Mouse (Mus musculus) small intestine, adult 2 months (tissue): ENCODE measurements around the gene Nlrx1. TPM values are rescaled to one million over a fixed set of nuclear protein-coding genes. Genes with fewer than 3 reads are reported as not detected.

Experiments used
- H3K27ac ChIP-seq: fragments of 200-500 bp; 2 replicates; pipeline ENCODE4 v1.5.1; 2012; ENCODE audit warnings: low read depth, low read length, control low read depth, inconsistent platforms; ENCODE audit not compliant: insufficient read depth
- H3K27me3 ChIP-seq: fragments of 200-500 bp; 2 replicates; pipeline ENCODE4 v1.6.1; 2012; ENCODE audit warnings: mild to moderate bottlenecking, moderate library complexity, low read length, inconsistent platforms; ENCODE audit not compliant: control insufficient read depth, insufficient read depth
- H3K36me3 ChIP-seq: fragments of 200-500 bp; 2 replicates; pipeline ENCODE4 v1.6.1; 2012; ENCODE audit warnings: mild to moderate bottlenecking, low read length, control low read depth, inconsistent platforms; ENCODE audit not compliant: control insufficient read depth, insufficient read depth
- H3K4me1 ChIP-seq: fragments of 200-500 bp; 2 replicates; pipeline ENCODE4 v1.6.1; 2012; ENCODE audit warnings: low read length, inconsistent platforms, mixed read lengths; ENCODE audit not compliant: control insufficient read depth, insufficient read depth, insufficient read length
- H3K4me3 ChIP-seq: fragments of 200-500 bp; 2 replicates; pipeline ENCODE4 v1.5.1; 2012; ENCODE audit warnings: low read depth, mild to moderate bottlenecking, control low read depth, inconsistent platforms, low read length, moderate library complexity
- CTCF ChIP-seq: fragments of 200-500 bp; IDR thresholded peaks from 2 replicates; pipeline ENCODE4 v1.5.1; 2012; ENCODE audit warnings: low read depth, mild to moderate bottlenecking, control low read depth, inconsistent platforms, low read length, moderate library complexity, mixed read lengths; ENCODE audit not compliant: insufficient replicate concordance, insufficient read length; ENCODE audit errors: extremely low read depth
- POLR2A ChIP-seq: fragments of 200-500 bp; IDR thresholded peaks from 2 replicates; pipeline ENCODE4 v1.6.1; 2012; ENCODE audit warnings: low read depth, mild to moderate bottlenecking, control low read depth, inconsistent platforms, low read length, moderate library complexity
- WGBS: fragments of 180-500 bp; shearing (Covaris S2); methylation state at CpG from one replicate; pipeline ENCODE4 v1.1.7; 2018; 5-methylcytosine and 5-hydroxymethylcytosine counted together
- polyA plus RNA-seq: library from polyadenylated mRNA; depleted of rRNA; stranded (reverse); fragments of >200 nt; gene quantifications from 2 replicates; pipeline ENCODE4 v1.2.3, GENCODE M21; 2012

The Nlrx1 gene
- polyA plus RNA-seq, 1 experiment, result 7.5 TPM

DNA sequence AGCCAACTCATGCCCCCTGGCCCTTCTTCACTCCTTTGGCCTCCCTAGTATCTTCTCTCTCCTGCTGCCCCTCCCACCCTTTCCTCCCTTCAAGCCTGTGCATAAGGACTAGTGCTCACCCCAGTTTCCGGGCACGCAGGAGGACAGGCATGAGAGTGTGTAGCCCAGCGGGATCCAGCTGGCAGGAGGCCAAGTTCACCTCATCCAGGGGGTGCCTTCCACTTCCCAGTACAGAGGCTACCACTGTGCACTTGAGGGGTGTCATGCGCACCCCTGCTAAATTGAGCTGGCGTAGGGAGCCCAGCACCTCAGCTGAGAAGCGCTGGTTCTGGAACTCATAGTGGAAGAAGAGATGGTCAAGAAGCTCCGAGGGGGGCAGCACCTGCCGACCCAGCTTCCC is 12.2 kb downstream of the Nlrx1 start:
- WGBS, result 70% methylated on average over 8 of the region's 8 CpGs
- Histone ChIP-seq H3K4me3 (no peak overlapping the region), H3K4me1 (peaks cover 3% of the 10 kb centered on the region; the same call in 1 of the 2 replicates), H3K27ac (no peak overlapping the region), H3K27me3 (no peaks in the 10 kb centered on the region), H3K36me3 (peaks cover 2% of the 10 kb centered on the region; the same call in 1 of the 2 replicates)
- TF ChIP-seq POLR2A (no peak), CTCF (no peak)

DNA sequence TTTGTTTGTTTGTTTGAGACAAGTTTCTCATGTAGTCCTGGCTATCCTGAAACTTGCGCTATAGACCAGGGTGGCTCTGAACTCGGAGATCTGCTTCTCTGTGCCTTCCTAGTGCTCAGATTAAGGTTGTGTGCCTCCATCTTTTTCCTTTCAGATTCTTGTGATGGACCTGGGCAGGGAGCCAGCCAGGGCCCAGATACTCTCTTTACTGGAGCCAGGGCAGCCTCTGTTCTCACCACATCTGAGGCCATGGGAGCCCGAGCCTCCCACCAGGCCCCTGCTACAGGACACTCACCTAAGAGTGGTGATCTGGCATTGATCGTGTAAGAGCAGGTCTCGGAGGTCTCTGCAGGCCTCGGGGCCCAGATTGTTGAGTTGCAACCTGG is 13.3 kb downstream of the Nlrx1 start:
- WGBS, result 82% methylated on average over 6 of the region's 6 CpGs
- Histone ChIP-seq H3K27ac (no peak overlapping the region), H3K36me3 (peaks cover 3% of the 10 kb centered on the region; the same call in 1 of the 2 replicates), H3K27me3 (no peaks in the 10 kb centered on the region), H3K4me3 (no peak overlapping the region), H3K4me1 (peaks cover 8% of the 10 kb centered on the region)
- TF ChIP-seq CTCF, result no peak
- no peak for TF ChIP-seq POLR2A

DNA sequence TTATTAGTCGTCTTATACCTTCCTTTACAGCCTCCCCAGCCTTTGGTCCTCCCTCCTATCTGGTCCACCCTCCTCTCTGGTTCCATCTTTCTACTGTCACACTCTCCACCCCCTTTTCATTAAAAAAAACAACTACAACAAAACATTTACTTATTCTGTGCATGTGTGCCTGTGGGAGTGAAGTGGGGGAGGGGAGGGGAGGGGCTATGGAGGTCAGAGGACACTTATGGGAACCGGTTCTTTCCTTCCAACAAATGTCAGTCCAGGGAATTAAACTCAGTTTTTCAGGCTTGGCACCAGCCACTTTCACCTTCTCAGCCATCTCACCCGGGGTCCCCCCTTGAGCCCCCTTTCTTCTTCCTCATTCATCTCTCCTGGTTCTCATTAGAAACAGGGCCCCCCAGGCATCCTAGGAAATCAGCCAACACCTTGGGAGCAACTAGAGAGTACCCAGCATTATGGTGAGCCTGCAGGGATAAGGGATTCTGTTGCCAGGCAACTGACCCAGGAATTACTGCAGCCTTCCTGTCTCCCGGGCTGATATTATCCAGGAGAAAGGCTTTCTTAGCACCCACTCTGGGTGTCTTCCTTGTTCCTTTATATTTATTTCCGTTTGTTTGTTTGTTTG is 13.8 kb downstream of the Nlrx1 start:
- Histone ChIP-seq H3K27me3 (no peaks in the 10 kb centered on the region), H3K36me3 (peaks cover 4% of the 10 kb centered on the region; the same call in 1 of the 2 replicates), H3K4me3 (no peak overlapping the region), H3K27ac (no peak overlapping the region), H3K4me1 (peaks cover 13% of the 10 kb centered on the region)
- TF ChIP-seq CTCF (no peak), POLR2A (no peak)
- 50% methylated on average over 5 of the region's 5 CpGs for WGBS

DNA sequence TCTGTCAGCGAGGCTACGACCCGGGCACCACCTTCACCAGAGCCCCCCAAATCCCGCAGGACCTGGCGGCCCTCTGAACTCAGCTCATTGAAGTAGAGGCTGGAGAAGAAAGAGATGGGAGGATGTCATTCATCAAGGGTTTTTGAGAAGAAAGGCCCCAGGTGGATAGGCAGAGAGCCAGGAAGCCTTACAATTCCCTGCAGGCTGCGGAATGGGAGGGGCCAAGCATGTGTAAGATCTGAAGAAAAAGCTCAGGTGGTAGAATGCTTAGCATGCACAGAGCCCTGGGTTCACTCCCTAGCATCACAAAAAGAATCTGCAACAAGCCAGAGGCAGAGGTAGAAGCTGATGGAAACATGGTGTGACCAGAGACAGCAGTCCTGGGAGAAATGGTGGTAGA is 15.0 kb downstream of the Nlrx1 start:
- Histone ChIP-seq H3K27me3 (no peaks in the 10 kb centered on the region), H3K36me3 (peaks cover 12% of the 10 kb centered on the region; the same call in 1 of the 2 replicates)
- 92% methylated on average over 6 of the region's 6 CpGs for WGBS

DNA sequence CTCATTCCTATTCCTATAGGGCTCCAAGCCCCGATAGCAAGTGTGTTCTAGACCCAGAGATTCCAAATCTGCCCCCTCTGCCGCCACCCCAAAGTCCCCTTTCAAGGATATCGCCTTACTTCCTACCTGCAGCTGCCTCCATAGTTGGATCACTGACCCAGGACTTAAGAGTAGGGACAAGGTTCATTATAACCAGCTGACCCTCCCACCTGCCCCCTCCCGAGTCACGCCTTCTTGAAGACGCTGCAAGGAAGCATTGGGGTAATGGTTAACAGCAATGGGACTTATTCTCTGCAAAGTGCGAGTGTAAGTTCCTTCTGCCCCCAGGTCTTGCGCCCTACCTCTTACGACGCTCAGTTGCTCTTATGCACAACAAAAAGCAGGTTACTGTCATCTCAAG is 17.1 kb downstream of the Nlrx1 start, which contains the start of gene Pdzd3:
Gene Pdzd3, minus strand, starts transcription at position 158 of the 400 bp plus-strand sequence.
- peak within 1 kb of the TSS; percentile 75 for H3K27ac ChIP-seq
- peaks cover 27% of the 10 kb centered on the region for H3K4me1 ChIP-seq
- no peaks in the 10 kb centered on the region for H3K27me3 ChIP-seq
- peak; percentile 52; the same call in 1 of the 2 replicates for TF ChIP-seq POLR2A
- no peak for TF ChIP-seq CTCF
- peak within 1 kb of the TSS; percentile 68 for H3K4me3 ChIP-seq
- 28% methylated on average over 10 of the region's 10 CpGs for WGBS
- H3K36me3 ChIP-seq, result peaks cover 18% of the 10 kb centered on the region

More for the DNA sequence above, 15.0 kb downstream of the Nlrx1 start:
- H3K4me3 ChIP-seq, result no peak overlapping the region
- H3K27ac ChIP-seq, result no peak overlapping the region
- H3K4me1 ChIP-seq, result peaks cover 15% of the 10 kb centered on the region
- TF ChIP-seq POLR2A, result no peak
- no peak for TF ChIP-seq CTCF

DNA sequence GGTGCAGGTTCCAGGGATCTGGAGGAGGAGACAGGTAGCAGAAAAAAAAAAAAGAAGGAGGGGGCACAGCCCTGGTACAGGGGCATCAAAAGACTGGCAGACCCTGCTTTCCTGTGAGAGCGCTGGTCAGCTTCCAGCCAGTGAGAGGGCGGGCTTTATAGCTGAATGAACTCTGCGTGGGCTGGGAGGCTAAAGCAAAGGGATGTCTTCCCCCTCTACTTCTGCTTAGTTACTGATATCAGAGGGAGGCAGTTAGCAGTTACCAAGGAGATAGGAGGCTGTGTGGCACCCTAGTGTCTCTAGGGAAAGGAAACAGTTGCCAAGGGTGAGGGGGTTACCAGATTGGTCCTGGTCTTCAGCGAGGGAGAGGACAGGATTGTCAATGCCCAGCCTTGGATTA is 18.0 kb downstream of the Nlrx1 start:
- Histone ChIP-seq H3K4me1 (peaks cover 27% of the 10 kb centered on the region), H3K36me3 (peaks cover 18% of the 10 kb centered on the region), H3K4me3 (peak overlapping the region; percentile 68), H3K27me3 (no peaks in the 10 kb centered on the region), H3K27ac (peak overlapping the region; percentile 75; the same call in 1 of the 2 replicates)
- TF ChIP-seq POLR2A (no peak), CTCF (no peak)
- WGBS, result 69% methylated on average over 4 of the region's 4 CpGs
